Mouse (Mus musculus) activated CD4-positive, CD25-positive, alpha-beta regulatory T cell, adult 9 weeks (primary cell): ENCODE data around the gene Fxn. TPM values are rescaled to one million over a fixed set of nuclear protein-coding genes. Genes with fewer than 3 reads are reported as not detected.

Experiments
- polyA plus RNA-seq: library from polyadenylated mRNA; unstranded; fragments of 100-300 nt; shearing (Covaris generic); gene quantifications from one replicate; pipeline ENCODE4 v1.2.1, GENCODE M21; 2017

Gene Fxn
- polyA plus RNA-seq = 17.2 TPM

DNA sequence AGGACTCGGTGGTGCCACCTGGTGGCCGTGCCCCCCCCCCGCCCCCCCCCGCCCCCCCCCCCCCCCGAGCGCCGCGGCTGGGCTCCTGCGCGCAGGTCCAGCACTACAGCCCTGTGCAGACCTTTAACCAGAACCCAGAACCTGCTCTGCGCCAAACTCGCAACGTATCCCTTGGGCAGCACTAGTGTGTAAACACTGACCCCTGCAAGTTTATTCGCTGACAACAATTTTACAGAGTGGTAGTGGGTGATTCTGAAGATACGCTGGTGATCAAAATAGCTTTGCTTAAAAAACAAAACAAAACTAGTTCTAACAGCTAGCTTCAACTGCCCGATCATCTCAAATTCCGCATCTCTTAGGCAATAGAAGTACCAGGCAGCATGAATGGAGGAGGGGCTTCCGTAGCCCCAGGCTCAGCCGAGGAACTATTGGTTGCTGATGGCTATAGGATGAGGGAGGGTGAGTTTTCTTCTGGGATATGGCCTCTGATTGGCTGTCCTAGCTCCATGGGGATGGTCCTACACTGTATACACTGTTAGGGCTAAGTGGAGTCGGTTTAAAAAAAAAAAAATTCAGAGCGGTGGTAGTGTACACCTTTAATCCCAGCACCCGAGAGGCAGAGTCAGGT is at the start of gene Fxn:
TSS of gene Fxn (minus strand) at position 5 of the 628 bp plus-strand sequence.

DNA sequence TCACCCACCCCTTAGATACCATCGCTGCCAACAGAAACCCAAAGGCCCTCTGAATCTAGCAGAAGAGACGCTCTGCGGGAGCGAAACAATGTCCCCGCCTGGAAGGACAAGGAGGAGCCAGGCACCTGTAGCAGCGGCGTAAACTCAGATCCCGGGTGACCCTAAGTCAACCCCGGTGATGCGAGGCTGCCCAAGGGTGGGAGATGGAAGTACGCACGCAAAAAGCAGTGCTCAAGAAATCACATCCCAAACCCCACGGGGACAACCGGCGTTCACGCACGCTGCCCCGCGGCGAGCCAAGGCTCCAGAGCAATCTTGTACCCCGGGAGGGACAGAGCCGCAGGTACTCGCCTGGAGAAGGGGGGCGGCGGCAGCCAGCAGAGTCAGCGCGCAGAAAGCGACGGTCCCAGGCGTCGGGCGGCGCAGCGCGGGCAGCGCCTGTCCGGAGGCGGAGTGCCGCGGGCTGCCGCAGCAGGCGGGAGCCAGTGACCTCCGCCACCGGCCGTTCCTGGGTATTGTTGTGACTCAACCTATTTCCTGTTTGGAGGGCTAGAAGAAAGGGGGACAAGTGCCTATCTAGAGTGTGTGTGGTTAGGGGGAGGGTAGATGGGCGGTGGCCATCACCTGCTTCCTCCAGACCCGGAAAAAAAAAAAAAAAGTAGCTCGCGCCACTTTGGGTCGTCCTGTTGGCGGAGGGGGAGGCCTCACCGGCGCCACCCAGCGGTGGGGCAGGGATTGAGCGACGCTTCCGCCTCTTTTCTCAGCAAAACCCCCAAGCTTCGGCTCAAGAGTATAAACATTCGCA is 55.7 kb downstream of the Fxn start, which contains the start of gene Tjp2:
TSS of gene Tjp2 (minus strand) at position 531 of the 805 bp plus-strand sequence.

Other genes starting within 250 kb of the Fxn start
- gene Fam189a2, start 249.6 kb downstream of the Fxn start, polyA plus RNA-seq = not detected
- gene Tjp2, start 55.6 kb downstream of the Fxn start, polyA plus RNA-seq = 14.4 TPM
- gene Fam122a, start 196.8 kb upstream of the Fxn start, polyA plus RNA-seq = 7.1 TPM